8 mouse cellular contexts compared by ENCODE assay signal in genomic region chr5:115204562-115205311, GRCm38 (mm10). TPM values are rescaled to one million over a fixed set of nuclear protein-coding genes. Genes with fewer than 3 reads are reported as not detected.
A peak's percentile ranks its signal among the peaks of the same experiment; 100 is the strongest.
DNase-seq lines count a peak whose midpoint lies in the region; ATAC-seq and TF ChIP-seq lines count a peak whose summit lies in the region.

No protein-coding gene starts in this region.

- peak overlapping the region; percentile 67 for H3K9ac ChIP-seq in heart, embryonic 14.5 days (ENCODE audit: low read length)

- peak; percentile 33; the same call in 1 of the 2 replicates for TF ChIP-seq POLR2A in lung, adult 2 months (IDR thresholded peaks at IDR 0.05; ENCODE audit: borderline replicate concordance, extremely low read depth, low read depth, low read length)

- peak overlapping the region; percentile 75 for H3K4me2 ChIP-seq in heart, embryonic 14.5 days (ENCODE audit: low read length)

- H3K4me1 ChIP-seq in lung, adult 2 months (ENCODE audit: control insufficient read depth, insufficient read depth, low read length) = peaks cover 7% of the 10 kb centered on the region; the same call in 1 of the 2 replicates
- peaks cover 26% of the 10 kb centered on the region for H3K4me1 ChIP-seq in embryonic facial prominence, embryonic 10.5 days
- peaks cover 8 to 10% of the 10 kb centered on the region in 2 experiments for H3K4me1 ChIP-seq in heart, embryonic 14.5 days (ENCODE audit: control insufficient read depth in 2 of 2, insufficient read depth in 2 of 2, low read length in 2 of 2)

- peak; percentile 17 for DNase-seq in lung, adult 2 months
- DNase-seq in lung, postnatal 10 days = no peak
- peak; percentile 80 for DNase-seq in embryonic facial prominence, embryonic 10.5 days (ENCODE audit: low spot score)
- DNase-seq in kidney, postnatal 10 days = peak; percentile 59
- peak; percentile 42 for DNase-seq in lung, postnatal 14 days
- DNase-seq in skeletal muscle tissue, adult 2 months (ENCODE audit: low read depth, low spot score) = peak; percentile 70
- DNase-seq in adipocyte (ENCODE audit: low spot score) = no peak

- TF ChIP-seq CTCF in lung, adult 2 months (IDR thresholded peaks at IDR 0.05; ENCODE audit: insufficient read depth, low read length) = no peak

- H3K27ac ChIP-seq in embryonic facial prominence, embryonic 10.5 days (replicated peaks) = peak overlapping the region; percentile 82
- H3K27ac ChIP-seq in heart, embryonic 14.5 days (replicated peaks in 1 of 2; ENCODE audit: control insufficient read depth in 1 of 2, insufficient read depth in 1 of 2, low read depth in 2 of 2, low read length in 2 of 2) = no peak overlapping the region

- H3K36me3 ChIP-seq in embryonic facial prominence, embryonic 10.5 days (replicated peaks) = no peaks in the 10 kb centered on the region
- no peaks in the 10 kb centered on the region for H3K36me3 ChIP-seq in heart, embryonic 14.5 days (ENCODE audit: control insufficient read depth, insufficient read depth, low read length)

- peaks cover 44% of the 10 kb centered on the region for H3K27me3 ChIP-seq in embryonic facial prominence, embryonic 10.5 days (replicated peaks; ENCODE audit: low read depth, poor library complexity, severe bottlenecking)
- peaks cover 14% of the 10 kb centered on the region for H3K27me3 ChIP-seq in heart, embryonic 14.5 days (ENCODE audit: control insufficient read depth, insufficient read depth, low read length)

- ATAC-seq in heart, embryonic 14.5 days (ENCODE audit: insufficient number of reproducible peaks, insufficient read depth, low FRiP score, low read depth) = no peak

- no peaks in the 10 kb centered on the region for H3K9me3 ChIP-seq in embryonic facial prominence, embryonic 10.5 days
- no peaks in the 10 kb centered on the region for H3K9me3 ChIP-seq in heart, embryonic 14.5 days (ENCODE audit: control insufficient read depth, low read length)

- 6% methylated on average over 31 of the region's 31 CpGs for WGBS in lung, adult 2 months
- WGBS in embryonic facial prominence, embryonic 10.5 days = 4% methylated on average over 31 of the region's 31 CpGs
- WGBS in heart, embryonic 14.5 days = 4% methylated on average over 31 of the region's 31 CpGs

- peak overlapping the region; percentile 41 for H3K4me3 ChIP-seq in lung, adult 2 months (replicated peaks; ENCODE audit: extremely low read depth, low read depth, low read length)
- peak overlapping the region; percentile 55 for H3K4me3 ChIP-seq in embryonic facial prominence, embryonic 10.5 days
- H3K4me3 ChIP-seq in heart, embryonic 14.5 days (ENCODE audit: control insufficient read depth in 1 of 2, insufficient read depth in 1 of 2, low read depth in 1 of 2, low read length in 2 of 2) = peak overlapping the region; percentile 32 to 38

RNA-seq across cellular contexts. Expression of gene Cabp1, which starts 10.6 kb away (rescaled TPM):
- 3.2 and 6.9 TPM in 2 replicates for polyA plus RNA-seq in lung, adult 2 months (2012; rRNA removed)
- 1.3 and 1.4 TPM in 2 replicates for polyA plus RNA-seq in embryonic facial prominence, embryonic 10.5 days (2016; fragmentation: Nextera tagmentation; extraction: Ambion mirVana)
- 0.77 and 0.98 TPM in 2 replicates for polyA plus RNA-seq in heart, embryonic 14.5 days (2014; fragmentation: Nextera tagmentation; extraction: Ambion mirVana)

RNA-seq across cellular contexts. Expression of gene Pop5, which starts 30.9 kb away (rescaled TPM):
- polyA plus RNA-seq in lung, adult 2 months (2012; rRNA removed) = 51.5 and 55.4 TPM in 2 replicates
- polyA plus RNA-seq in embryonic facial prominence, embryonic 10.5 days (2016; fragmentation: Nextera tagmentation; extraction: Ambion mirVana) = 114 and 122 TPM in 2 replicates
- polyA plus RNA-seq in heart, embryonic 14.5 days (2014; fragmentation: Nextera tagmentation; extraction: Ambion mirVana) = 62.8 and 66.7 TPM in 2 replicates

RNA-seq across cellular contexts. Expression of gene Mlec, which starts 46.8 kb away (rescaled TPM):
- 44.1 and 53.8 TPM in 2 replicates for polyA plus RNA-seq in lung, adult 2 months (2012; rRNA removed)
- 73.6 and 80.6 TPM in 2 replicates for polyA plus RNA-seq in embryonic facial prominence, embryonic 10.5 days (2016; fragmentation: Nextera tagmentation; extraction: Ambion mirVana)
- 53.6 and 57.8 TPM in 2 replicates for polyA plus RNA-seq in heart, embryonic 14.5 days (2014; fragmentation: Nextera tagmentation; extraction: Ambion mirVana)

Comparison
In these comparisons a context has a peak if more than half of its experiments do, and no peak if none do; other contexts are left out.
1. DNase-seq: peak in lung, adult 2 months (single experiment), embryonic facial prominence, embryonic 10.5 days (single experiment), kidney, postnatal 10 days (single experiment), lung, postnatal 14 days (single experiment) and skeletal muscle tissue, adult 2 months (single experiment); none in lung, postnatal 10 days (single experiment) and adipocyte (single experiment).
2. Peak in every context shown above with its lines, with median percentiles within 50 percentile points of each other: H3K4me3 ChIP-seq.